Mouse (Mus musculus) limb, embryonic 13.5 days (tissue): ENCODE measurements around the gene Ctso. TPM values are rescaled to one million over a fixed set of nuclear protein-coding genes. Genes with fewer than 3 reads are reported as not detected.

Experiments
- ATAC-seq: fragments of 200-750 bp; cut with Nextera tagmentation; 2 replicates; pipeline ENCODE4 v1.8.0; 2017; ENCODE audit warnings: low read depth, moderate number of reproducible peaks, moderate TSS enrichment; ENCODE audit not compliant: low FRiP score
- H3K27ac ChIP-seq: fragments of 300-500 bp; sonication (generic); 2 replicates; pipeline ENCODE4 v1.5.1; 2015; ENCODE audit warnings: inconsistent platforms, mild to moderate bottlenecking, moderate library complexity
- H3K27me3 ChIP-seq: fragments of 300-500 bp; sonication (generic); 2 replicates; pipeline ENCODE4 v1.6.1; 2015; ENCODE audit warnings: mild to moderate bottlenecking, inconsistent platforms
- H3K36me3 ChIP-seq: fragments of 300-500 bp; sonication (generic); 2 replicates; pipeline ENCODE4 v1.6.1; 2015; ENCODE audit warnings: inconsistent platforms, mild to moderate bottlenecking, moderate library complexity
- H3K4me1 ChIP-seq: fragments of 300-500 bp; sonication (generic); 2 replicates; pipeline ENCODE4 v1.6.1; 2015; ENCODE audit warnings: inconsistent platforms
- H3K4me2 ChIP-seq: fragments of 300-500 bp; sonication (generic); replicated peaks from 2 replicates; pipeline ENCODE4 v1.6.1; 2015; ENCODE audit warnings: inconsistent platforms, mild to moderate bottlenecking, moderate library complexity
- H3K4me3 ChIP-seq: fragments of 300-500 bp; sonication (generic); 2 replicates; pipeline ENCODE4 v1.5.1; 2015; ENCODE audit warnings: moderate library complexity, mild to moderate bottlenecking, inconsistent platforms
- H3K9ac ChIP-seq: fragments of 300-500 bp; sonication (generic); 2 replicates; pipeline ENCODE4 v1.6.1; 2015; ENCODE audit warnings: mild to moderate bottlenecking, inconsistent platforms
- H3K9me3 ChIP-seq: fragments of 300-500 bp; sonication (generic); 2 replicates; pipeline ENCODE4 v1.6.1; 2016; ENCODE audit warnings: inconsistent platforms
- WGBS: fragments of 180-500 bp; shearing (Covaris S2); methylation state at CpG from one replicate; pipeline ENCODE4 v1.1.7; 2015; 5-methylcytosine and 5-hydroxymethylcytosine counted together
- polyA plus RNA-seq: library from polyadenylated mRNA; unstranded; fragments of >200 nt; fragmentation: Nextera tagmentation; extraction: Ambion mirVana; gene quantifications from 2 replicates; pipeline ENCODE4 v1.2.1, GENCODE M21; 2015

Gene Ctso
- polyA plus RNA-seq, 1 experiment from 2014 or later = 14.1 TPM

GRCm38 (mm10) chr3:81995988-81996387, 63.6 kb downstream of the Ctso start:
- Histone ChIP-seq H3K27ac (no peak overlapping the region), H3K36me3 (no peaks in the 10 kb centered on the region), H3K4me3 (no peak overlapping the region), H3K27me3 (no peaks in the 10 kb centered on the region), H3K4me1 (no peaks in the 10 kb centered on the region), H3K4me2 (no peak overlapping the region), H3K9me3 (no peaks in the 10 kb centered on the region), H3K9ac (no peak overlapping the region)
- ATAC-seq = no peak
- WGBS = 2% methylated on average over 1 of the region's 1 CpGs

Other genes with a start within 250 kb of the Ctso start
- gene Tdo2, start 43.6 kb downstream of the Ctso start, polyA plus RNA-seq = 0.42 and 0.43 TPM in 2 replicates
- gene Asic5, start 49.7 kb downstream of the Ctso start, polyA plus RNA-seq = not detected in 2 replicates
- 5.8 and 6.0 TPM in 2 replicates for gene Gucy1b1, start 142.1 kb downstream of the Ctso start, polyA plus RNA-seq
- gene Gucy1a1, start 213.2 kb downstream of the Ctso start, polyA plus RNA-seq = 5.9 and 8.1 TPM in 2 replicates